Mouse (Mus musculus): ENCODE data around the gene Cacng6. TPM values are rescaled to one million over a fixed set of nuclear protein-coding genes. Genes with fewer than 3 reads are reported as not detected.

Cacng6 gene
- total and polyA plus RNA-seq, 2 experiments from 2014 or later: 0.20 TPM; not detected in 1

DNA sequence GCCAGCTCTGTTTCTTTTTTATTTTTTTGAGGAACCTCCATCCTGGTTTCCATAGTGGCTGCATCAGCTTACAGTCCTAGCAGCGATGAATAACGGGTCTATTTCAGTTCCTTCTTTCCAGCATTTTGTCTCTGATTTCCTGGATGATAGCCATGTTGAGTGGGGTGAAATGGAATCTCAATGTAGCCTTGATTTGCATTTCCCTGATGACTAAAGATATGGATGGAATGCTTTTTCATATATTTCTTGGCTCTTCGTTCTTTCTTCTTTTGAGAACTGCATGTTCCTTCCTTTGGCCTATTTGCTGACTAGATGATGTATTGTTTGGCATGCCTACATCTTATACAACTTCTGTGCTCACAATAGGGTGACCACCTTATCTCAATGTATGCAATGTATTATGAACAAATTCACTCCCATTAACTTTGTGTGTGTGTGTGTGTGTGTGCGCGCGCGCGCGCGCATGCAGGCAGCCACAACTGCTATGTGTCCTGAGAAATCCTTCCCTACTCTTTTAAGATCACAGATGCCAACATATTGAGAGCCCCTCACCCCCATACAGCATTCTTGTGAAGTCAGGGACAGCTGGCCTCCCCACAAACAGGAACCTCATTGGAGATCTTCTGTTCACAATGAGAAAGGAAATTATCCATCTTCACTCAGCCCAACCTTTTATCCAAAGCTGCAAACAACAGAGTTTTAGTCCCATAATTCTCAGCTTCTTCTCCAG is 33.3 kb downstream of the Cacng6 start:
- no peak for DNase-seq (ENCODE audit: low spot score)
- Histone ChIP-seq H3K9me3 (ENCODE audit: low read length) (no peaks in the 10 kb centered on the region), H3K36me3 (ENCODE audit: insufficient read depth, low read length) (no peaks in the 10 kb centered on the region), H3K4me1 (ENCODE audit: insufficient read depth, low read length) (no peaks in the 10 kb centered on the region), H3K27ac (ENCODE audit: low read depth, low read length) (no peak overlapping the region), H3K27me3 (ENCODE audit: insufficient read depth, low read length) (no peaks in the 10 kb centered on the region), H3K9ac (replicated peaks; ENCODE audit: low read length, poor library complexity, severe bottlenecking) (no peak overlapping the region), H3K4me2 (ENCODE audit: low read depth, low read length, poor library complexity, severe bottlenecking) (no peak overlapping the region), H3K4me3 (ENCODE audit: low read depth, low read length) (no peak overlapping the region)
- no peak for TF ChIP-seq CTCF (IDR thresholded peaks at IDR 0.05)
- WGBS: 93% methylated on average over 10 of the region's 10 CpGs
- no peak for ATAC-seq (ENCODE audit: low FRiP score)

DNA sequence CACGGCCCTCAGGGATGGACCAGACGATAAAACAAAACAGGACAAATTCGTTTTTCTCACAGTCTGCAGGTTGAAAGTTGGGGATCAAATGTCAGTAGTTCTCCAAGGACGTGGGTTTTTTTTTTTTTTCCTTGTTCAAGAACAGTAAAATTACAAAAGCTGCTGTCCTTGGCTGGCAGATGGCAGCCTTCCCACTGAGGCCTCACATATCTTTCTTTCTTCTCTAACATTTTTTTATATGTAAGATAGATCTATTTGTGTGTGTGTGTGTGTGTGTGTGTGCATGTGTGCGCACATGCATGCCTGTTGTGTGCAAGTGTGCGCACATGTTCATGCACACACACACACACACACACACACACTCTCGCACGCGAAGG is 33.8 kb downstream of the Cacng6 start:
- Histone ChIP-seq H3K36me3 (ENCODE audit: insufficient read depth, low read length) (no peaks in the 10 kb centered on the region), H3K27ac (ENCODE audit: low read depth, low read length) (no peak overlapping the region), H3K9ac (replicated peaks; ENCODE audit: low read length, poor library complexity, severe bottlenecking) (no peak overlapping the region), H3K9me3 (ENCODE audit: low read length) (no peaks in the 10 kb centered on the region), H3K4me3 (ENCODE audit: low read depth, low read length) (no peak overlapping the region), H3K27me3 (ENCODE audit: insufficient read depth, low read length) (no peaks in the 10 kb centered on the region), H3K4me2 (ENCODE audit: low read depth, low read length, poor library complexity, severe bottlenecking) (no peak overlapping the region), H3K4me1 (ENCODE audit: insufficient read depth, low read length) (no peaks in the 10 kb centered on the region)
- no peak for TF ChIP-seq CTCF (IDR thresholded peaks at IDR 0.05)
- DNase-seq (ENCODE audit: low spot score): no peak
- 81% methylated on average over 9 of the region's 9 CpGs for WGBS
- no peak for ATAC-seq (ENCODE audit: low FRiP score)

DNA sequence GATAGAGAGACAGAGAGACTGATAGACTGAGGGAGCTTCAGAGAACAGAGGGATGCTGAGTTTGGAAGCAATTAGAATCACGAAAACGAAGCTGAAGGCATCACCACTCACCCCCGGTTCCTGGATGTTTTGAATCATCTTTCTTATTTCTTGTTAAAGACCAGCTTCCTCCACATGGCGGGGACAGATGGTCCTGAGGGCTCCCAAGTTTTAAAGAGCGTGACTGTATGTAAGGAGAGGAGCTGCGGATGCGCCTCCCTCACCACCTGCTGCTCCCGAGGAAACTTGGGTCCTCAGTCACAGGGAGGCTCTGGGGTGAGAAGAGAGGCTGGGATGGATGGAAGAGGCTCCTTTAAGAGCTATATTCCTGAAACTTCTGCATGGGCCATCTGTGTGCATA is 36.3 kb downstream of the Cacng6 start:
- Histone ChIP-seq H3K4me2 (ENCODE audit: low read depth, low read length, poor library complexity, severe bottlenecking) (no peak overlapping the region), H3K27ac (ENCODE audit: low read depth, low read length) (no peak overlapping the region), H3K9ac (replicated peaks; ENCODE audit: low read length, poor library complexity, severe bottlenecking) (no peak overlapping the region), H3K27me3 (ENCODE audit: insufficient read depth, low read length) (no peaks in the 10 kb centered on the region), H3K9me3 (ENCODE audit: low read length) (no peaks in the 10 kb centered on the region), H3K4me3 (ENCODE audit: low read depth, low read length) (no peak overlapping the region), H3K36me3 (ENCODE audit: insufficient read depth, low read length) (no peaks in the 10 kb centered on the region), H3K4me1 (ENCODE audit: insufficient read depth, low read length) (no peaks in the 10 kb centered on the region)
- no peak for TF ChIP-seq CTCF (IDR thresholded peaks at IDR 0.05)
- no peak for ATAC-seq (ENCODE audit: low FRiP score)
- 85% methylated on average over 8 of the region's 8 CpGs for WGBS
- DNase-seq (ENCODE audit: low spot score): no peak

DNA sequence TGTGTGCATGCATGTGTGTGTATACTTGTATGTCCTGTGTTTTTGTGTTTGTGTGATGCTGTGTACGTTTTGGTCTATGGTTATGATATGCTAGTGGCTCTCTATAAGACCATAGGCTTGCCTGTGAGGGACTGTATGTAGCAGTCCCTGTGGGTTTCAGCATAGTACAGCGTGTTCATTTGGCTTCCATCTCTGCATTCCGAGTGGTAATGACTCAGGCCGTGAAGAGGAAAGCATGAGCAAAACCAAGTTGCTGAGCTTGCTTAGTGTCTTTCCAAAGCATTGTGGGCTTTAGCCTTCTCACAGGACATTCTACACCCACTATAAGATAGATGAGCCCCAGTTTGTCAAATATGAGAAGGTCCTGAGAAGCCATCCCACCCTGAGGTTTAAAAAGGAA is 39.3 kb downstream of the Cacng6 start:
- DNase-seq (ENCODE audit: low spot score) (no peak), ATAC-seq (ENCODE audit: low FRiP score) (no peak)
- no peak for TF ChIP-seq CTCF (IDR thresholded peaks at IDR 0.05)
- Histone ChIP-seq H3K4me2 (ENCODE audit: low read depth, low read length, poor library complexity, severe bottlenecking) (no peak overlapping the region), H3K36me3 (ENCODE audit: insufficient read depth, low read length) (no peaks in the 10 kb centered on the region), H3K4me1 (ENCODE audit: insufficient read depth, low read length) (no peaks in the 10 kb centered on the region), H3K9me3 (ENCODE audit: low read length) (no peaks in the 10 kb centered on the region), H3K4me3 (ENCODE audit: low read depth, low read length) (no peak overlapping the region), H3K27ac (ENCODE audit: low read depth, low read length) (no peak overlapping the region), H3K9ac (replicated peaks; ENCODE audit: low read length, poor library complexity, severe bottlenecking) (no peak overlapping the region), H3K27me3 (ENCODE audit: insufficient read depth, low read length) (no peaks in the 10 kb centered on the region)
- 83% methylated on average over 4 of the region's 4 CpGs for WGBS

DNA sequence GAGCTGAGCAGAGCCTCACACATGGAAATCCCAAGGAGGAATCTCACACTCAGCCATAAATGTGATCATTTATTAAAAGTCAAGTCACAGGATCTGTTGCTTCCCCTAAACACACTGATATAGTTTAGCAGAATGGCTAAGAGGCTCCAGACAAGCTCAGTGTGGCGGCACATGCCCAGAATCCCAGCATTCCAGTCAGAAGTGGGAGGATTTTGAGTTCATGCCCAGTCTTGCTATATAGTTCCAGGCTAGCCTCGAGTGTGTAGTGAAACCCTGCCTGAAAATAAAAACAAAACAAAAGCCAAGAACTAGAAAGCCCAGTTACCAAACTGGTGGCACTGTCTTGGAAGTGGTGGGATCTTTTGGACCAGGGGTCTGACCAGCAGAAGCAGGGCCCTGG is 44.6 kb downstream of the Cacng6 start:
- Histone ChIP-seq H3K9me3 (ENCODE audit: low read length) (no peaks in the 10 kb centered on the region), H3K4me1 (ENCODE audit: insufficient read depth, low read length) (no peaks in the 10 kb centered on the region), H3K4me3 (ENCODE audit: low read depth, low read length) (no peak overlapping the region), H3K9ac (replicated peaks; ENCODE audit: low read length, poor library complexity, severe bottlenecking) (no peak overlapping the region), H3K4me2 (ENCODE audit: low read depth, low read length, poor library complexity, severe bottlenecking) (no peak overlapping the region), H3K36me3 (ENCODE audit: insufficient read depth, low read length) (no peaks in the 10 kb centered on the region), H3K27me3 (ENCODE audit: insufficient read depth, low read length) (no peaks in the 10 kb centered on the region), H3K27ac (ENCODE audit: low read depth, low read length) (no peak overlapping the region)
- ATAC-seq (ENCODE audit: low FRiP score): no peak
- no peak for DNase-seq (ENCODE audit: low spot score)
- WGBS: 63% methylated on average over 2 of the region's 2 CpGs
- TF ChIP-seq CTCF (IDR thresholded peaks at IDR 0.05): no peak

DNA sequence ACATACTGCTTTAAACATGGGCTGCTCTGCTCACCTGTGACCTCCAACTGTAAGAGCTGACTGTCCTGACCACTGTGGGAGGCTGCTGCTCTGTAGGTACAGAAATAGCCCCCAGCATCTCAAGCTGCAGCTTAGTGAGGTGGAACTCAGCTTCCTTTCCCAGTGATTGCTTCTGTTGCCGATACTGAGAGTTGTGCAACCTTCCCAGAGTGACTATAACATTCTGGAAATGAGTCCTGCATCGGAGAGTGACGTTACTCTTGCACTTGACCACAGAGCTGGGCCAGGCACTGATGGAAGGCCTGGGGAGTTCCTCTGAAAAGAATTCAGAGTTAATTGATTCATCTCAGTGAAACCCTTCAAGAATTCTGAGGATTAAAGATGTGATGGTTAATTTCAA is 48.8 kb downstream of the Cacng6 start:
- no peaks in the 10 kb centered on the region for H3K36me3 ChIP-seq (ENCODE audit: insufficient read depth, low read length)
- H3K27me3 ChIP-seq (ENCODE audit: insufficient read depth, low read length): no peaks in the 10 kb centered on the region
- H3K9ac ChIP-seq (replicated peaks; ENCODE audit: low read length, poor library complexity, severe bottlenecking): no peak overlapping the region
- H3K4me1 ChIP-seq (ENCODE audit: insufficient read depth, low read length): no peaks in the 10 kb centered on the region
- no peak overlapping the region for H3K4me2 ChIP-seq (ENCODE audit: low read depth, low read length, poor library complexity, severe bottlenecking)
- no peak for DNase-seq (ENCODE audit: low spot score)
- no peak for TF ChIP-seq CTCF (IDR thresholded peaks at IDR 0.05)
- H3K4me3 ChIP-seq (ENCODE audit: low read depth, low read length): no peak overlapping the region
- ATAC-seq (ENCODE audit: low FRiP score): no peak
- WGBS: 72% methylated on average over 3 of the region's 3 CpGs
- no peak overlapping the region for H3K27ac ChIP-seq (ENCODE audit: low read depth, low read length)
- no peaks in the 10 kb centered on the region for H3K9me3 ChIP-seq (ENCODE audit: low read length)

Measured in midbrain, postnatal 0 days (tissue).